Mouse (Mus musculus): ENCODE measurements at regions not wholly inside any gene's neighbourhood (a gene's known extent, or its start where the extent isn't known, plus 50 kb on each side); places are given as distances from the start of the nearest gene placed in this dataset.

DNA sequence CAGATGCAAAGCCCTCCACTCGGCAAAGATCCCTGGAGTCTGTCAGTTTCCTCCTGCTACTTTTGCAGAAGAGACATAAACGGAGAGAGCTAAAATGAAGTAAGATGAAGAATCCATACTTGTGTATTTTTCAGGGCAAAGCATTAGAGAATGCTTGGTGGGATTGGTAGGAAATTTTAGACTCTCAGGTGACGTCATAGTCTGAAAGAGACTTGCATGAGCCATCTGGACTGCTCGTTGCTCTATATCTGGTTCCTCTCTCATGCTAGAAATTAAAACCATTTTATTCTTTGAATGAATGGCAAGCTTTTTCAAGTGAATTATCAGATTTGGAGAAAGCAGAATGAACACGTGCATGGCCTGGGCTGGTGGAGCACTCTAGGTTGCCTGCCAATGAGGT, 154.4 kb upstream of the Rnaseh2b start:
- intact Hi-C loops (cut with DNase I), result no loop called here
- no peak for DNase-seq (ENCODE audit: low spot score)

DNA sequence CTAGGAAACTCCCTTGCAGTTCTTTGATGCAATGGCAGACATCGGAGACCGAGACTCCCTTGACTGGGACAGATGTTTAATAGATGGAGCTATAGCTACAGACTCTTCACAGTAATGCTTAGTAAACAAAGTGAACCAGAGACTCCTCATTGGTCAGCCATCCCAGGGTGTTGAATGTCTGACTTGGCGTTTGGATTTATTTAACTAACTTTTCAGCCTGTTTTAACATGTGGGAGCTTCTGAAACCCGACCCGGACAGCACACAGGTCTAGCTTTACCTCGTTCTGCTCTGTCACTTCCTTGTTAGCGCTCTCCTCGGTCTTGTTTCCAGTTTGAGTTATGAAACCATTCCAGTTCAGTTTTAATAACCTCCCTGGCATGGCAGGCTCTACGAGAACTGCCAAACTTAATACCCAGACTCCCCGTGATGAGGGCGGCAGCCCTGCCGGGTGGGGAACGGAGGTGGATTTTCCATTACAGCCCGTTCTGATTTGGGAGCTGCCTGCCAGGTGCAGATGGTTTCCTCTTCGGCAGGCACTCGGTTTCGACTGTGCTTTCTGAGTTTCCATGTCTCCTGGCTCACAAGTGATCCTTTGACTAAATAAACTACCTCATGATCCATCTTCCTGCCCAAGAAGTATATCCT, 147.9 kb upstream of the Rnaseh2b start:
- intact Hi-C loops (cut with DNase I), result no loop called here
- no peak for DNase-seq (ENCODE audit: low spot score)

DNA sequence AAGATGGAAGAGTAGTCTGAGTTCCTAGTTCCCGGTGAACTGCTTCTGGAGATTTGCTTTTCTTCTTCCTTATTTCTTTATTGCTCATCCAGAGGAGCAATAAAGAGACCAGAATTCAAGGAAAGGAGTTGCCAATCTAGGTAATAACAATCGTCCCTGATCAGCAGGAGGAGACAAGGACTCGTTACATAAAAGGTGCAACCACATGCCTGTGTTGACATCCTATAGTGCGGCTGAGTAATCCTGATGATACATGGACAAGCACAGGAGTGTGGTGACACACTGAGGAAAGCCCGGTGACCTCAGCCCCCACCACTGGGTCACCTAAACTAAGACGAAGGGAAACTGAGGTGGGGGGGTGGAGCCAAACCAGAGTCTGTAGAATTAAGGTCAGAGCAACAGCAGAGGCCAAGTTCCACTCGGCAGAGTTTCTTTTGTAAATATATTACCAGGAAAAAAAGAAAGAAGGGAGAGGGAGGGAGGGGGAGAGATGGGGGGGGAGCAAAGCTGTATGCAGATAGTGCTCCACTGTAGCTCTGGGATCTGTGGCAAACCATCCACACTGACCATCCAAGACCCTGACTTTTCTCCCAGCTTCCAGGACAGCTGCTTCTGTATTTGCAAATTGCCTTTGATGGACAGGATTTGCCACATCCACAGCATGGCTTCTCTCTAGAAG, 135.2 kb upstream of the Rnaseh2b start:
- no peak for DNase-seq (ENCODE audit: low spot score)
- intact Hi-C loops (cut with DNase I), result no loop called here

DNA sequence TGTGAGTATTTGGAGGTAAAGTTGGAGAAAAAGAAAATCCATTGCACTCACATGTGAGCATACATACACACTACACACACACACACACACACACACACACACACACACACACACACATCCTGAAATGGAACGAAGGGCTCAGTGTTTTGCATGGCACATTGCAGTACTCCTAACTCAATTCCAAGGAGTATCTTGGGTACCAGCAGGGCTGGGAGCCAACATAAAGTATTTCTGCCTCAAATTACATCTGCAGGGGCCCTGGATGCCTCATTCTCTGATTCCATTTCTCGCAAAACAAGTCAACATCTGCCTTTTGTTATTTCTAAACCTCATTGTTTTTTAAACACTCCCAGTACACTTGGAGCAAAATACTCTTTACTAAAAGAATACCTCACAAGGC, 132.7 kb upstream of the Rnaseh2b start:
- DNase-seq (ENCODE audit: low spot score), result no peak
- intact Hi-C loops (cut with DNase I), result no loop called here

DNA sequence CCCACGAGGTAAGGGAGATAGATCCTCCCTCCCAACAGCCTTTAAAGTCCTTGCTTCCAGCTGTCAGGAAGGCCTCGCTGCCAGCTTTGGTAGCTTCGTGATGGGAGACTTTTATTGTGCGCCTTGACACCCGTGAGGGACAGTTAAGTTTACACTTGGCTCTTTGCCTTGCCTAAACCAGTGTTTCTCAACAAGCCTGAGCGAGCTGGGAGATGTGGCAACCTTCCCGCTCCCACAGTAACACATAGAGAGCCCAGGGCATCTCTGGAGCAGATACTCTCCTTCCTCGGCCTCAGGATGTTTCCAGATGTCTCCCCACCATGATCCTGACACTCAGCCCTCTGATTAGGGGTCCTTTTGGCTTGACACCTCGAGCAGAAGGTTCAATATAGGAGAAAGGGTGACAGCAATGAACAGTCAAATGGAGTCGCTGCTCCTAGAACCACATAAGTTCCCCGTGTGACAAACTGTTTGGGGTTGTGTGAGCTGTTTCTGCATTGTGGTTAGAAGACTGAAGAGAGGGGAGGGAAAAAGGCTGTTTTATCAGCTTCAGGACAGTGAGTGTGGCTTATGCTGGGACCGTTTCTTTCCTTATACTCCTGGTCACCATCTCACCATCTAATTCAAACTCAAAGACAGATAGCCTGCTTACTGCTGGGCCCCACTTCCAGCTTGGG, 129.1 kb upstream of the Rnaseh2b start:
- DNase-seq (ENCODE audit: low spot score), result peak; percentile 5
- intact Hi-C loops (cut with DNase I), result no loop called here

DNA sequence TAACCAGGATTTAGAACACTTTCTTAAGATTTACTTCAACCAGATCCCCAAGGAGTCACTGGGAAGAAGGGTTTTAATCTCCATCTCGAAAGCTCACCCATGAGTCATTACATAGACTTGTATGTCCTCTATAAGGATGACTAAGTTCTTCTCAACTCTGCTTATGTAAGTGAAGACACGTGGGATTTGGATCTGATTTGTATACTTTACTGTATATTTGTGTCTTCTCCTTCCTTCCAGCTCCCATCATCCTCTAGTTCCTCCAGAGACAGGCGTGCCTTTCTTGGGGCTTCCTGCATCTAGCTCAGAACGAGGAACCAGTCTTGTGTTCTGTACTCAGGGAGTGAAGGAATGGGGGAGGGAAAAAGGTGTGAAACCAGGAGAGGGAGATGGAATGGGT, 127.5 kb upstream of the Rnaseh2b start:
- intact Hi-C loops (cut with DNase I), result no loop called here
- no peak for DNase-seq (ENCODE audit: low spot score)

DNA sequence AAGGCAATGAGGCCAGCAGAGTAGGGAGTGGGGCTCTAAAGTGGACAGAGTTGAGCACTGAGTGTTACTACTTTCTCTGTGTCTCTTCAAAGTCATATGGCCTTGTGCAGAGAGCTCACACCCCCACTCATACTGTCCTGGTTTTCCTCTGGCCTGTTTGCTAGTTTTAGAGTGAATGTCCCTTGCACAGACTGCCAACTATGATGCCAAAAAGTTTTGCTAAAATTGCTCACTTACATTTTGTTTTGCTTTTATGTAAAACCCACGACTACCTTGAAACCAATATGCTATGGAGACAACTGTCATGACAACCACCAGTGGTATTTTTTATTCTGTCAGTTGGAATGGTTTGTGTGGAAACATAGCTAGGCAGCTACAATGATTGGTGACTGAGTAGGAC, 126.4 kb upstream of the Rnaseh2b start:
- intact Hi-C loops (cut with DNase I), result no loop called here
- no peak for DNase-seq (ENCODE audit: low spot score)

DNA sequence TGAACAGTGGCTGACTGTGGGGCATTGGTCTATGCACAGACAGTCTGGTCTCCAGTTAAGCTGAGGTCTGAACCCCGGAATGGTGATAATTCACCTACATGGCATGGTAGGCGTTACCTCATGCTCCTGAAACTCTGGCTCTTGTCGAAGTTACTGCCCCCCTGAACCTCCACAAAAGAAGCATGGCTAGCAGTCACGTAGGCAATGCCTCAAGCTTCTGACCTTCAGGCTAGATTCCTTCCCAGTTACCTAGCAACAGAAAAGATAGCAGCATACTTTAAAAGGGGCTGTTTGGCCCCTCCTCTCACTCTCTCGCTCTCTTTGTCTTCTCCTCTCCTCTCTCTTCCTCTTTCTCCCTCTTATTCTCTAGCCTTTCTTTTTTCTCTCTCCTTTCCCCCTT, 125.8 kb upstream of the Rnaseh2b start:
- DNase-seq (ENCODE audit: low spot score), result no peak
- intact Hi-C loops (cut with DNase I), result no loop called here

DNA sequence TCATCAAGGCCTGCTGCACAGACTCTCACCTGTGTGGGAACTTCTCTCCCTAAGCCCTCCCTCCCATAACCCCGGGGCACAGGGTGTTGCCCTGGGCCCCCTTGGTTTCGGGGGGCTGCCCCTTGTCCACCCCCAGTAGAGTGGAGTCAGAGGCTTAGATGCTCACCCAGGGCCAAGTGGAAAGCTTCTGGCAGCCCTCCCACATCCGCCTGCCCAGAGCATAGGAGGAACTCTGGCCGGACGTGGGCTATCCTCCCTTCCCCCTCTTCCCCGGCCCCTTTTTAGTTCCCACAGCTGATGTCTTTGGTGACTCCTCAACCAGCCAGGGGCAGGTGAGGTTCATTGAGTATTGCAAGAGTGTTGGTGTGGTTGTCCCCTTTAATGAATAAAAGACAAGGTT, 125.3 kb upstream of the Rnaseh2b start:
- intact Hi-C loops (cut with DNase I), result no loop called here
- no peak for DNase-seq (ENCODE audit: low spot score)

DNA sequence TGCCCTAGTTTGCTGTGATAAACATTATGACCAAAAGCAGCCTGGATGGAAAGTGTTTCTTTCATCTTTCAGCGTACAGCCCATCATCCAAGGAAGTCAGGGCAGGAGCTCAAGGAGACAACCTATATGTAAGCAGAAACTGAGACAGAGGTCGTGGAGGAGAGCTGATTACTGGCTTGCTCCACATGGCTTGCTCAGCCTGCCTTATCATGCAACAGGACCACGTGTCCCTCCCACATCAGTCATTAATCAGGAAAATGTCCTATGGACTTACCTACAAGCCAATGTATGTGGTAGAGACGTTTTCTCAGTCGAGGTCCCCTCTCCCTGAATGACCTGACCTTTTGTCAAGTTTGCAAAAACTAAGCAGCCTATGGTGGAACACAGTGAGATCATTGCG, 123.7 kb upstream of the Rnaseh2b start:
- DNase-seq (ENCODE audit: low spot score), result no peak
- intact Hi-C loops (cut with DNase I), result no loop called here

DNA sequence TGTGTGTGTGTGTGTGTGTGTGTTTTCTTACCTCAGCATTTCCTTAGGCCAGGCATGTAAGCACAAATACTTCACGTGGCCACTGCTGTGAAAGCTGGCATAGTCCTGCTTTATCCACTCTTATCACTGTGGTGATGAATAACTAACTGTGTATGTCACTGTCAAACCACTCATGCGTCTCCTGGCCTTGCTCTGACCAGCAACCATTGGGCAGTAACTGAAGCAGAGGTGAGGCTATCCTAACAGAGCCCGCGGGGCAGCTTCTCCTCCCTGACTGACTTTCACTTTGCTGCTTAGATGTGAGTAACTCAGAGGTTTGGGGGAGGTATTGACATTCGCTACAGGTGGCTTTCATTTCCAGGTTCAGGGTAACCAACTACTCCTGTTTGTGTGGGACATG, 122.0 kb upstream of the Rnaseh2b start:
- intact Hi-C loops (cut with DNase I), result loop anchor here (10.0 kb wide), 2 partner anchors 486 to 836 kb away; no protein-coding TSS in a partner anchor
- DNase-seq (ENCODE audit: low spot score), result no peak

DNA sequence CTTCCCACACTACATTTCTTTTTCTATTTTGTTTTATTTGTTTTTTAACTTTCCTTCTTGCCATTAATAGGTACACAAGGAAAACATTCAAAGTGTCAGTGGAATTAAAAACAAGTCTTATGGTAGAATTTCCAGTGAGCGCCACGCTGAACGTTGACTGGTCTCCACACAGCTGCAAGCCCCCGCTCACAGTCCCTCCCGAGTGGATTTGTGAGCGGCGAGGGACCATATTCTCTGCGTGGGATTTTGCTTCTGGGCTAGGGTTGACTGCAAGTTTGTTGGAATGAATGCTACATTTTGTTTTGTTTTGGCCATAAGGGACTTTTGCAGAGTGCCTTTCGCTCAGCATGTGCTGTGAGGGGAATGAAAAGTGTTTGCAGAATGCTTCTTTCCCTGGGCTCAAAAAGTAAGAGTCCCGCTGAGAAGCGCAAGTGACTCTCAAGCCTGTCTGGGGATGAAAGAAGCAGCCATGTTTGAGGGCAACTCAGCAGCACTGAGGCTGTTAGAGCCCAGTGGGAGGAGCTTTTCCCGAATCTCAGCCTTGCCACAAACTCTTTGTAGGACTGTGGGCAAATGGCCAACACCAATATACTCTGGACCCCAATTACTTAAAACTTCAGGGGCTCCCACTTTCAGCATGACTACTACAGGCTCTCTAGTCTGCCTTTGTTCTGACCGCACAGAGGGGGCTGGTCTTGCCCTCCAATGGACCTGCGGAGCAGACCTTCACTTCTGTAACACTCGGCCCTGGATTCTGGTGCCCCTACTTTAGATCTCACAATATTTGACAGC, 120.9 kb upstream of the Rnaseh2b start:
- intact Hi-C loops (cut with DNase I), result loop anchor here (10.0 kb wide), 2 partner anchors 487 to 837 kb away; no protein-coding TSS in a partner anchor
- no peak for DNase-seq (ENCODE audit: low spot score)

DNA sequence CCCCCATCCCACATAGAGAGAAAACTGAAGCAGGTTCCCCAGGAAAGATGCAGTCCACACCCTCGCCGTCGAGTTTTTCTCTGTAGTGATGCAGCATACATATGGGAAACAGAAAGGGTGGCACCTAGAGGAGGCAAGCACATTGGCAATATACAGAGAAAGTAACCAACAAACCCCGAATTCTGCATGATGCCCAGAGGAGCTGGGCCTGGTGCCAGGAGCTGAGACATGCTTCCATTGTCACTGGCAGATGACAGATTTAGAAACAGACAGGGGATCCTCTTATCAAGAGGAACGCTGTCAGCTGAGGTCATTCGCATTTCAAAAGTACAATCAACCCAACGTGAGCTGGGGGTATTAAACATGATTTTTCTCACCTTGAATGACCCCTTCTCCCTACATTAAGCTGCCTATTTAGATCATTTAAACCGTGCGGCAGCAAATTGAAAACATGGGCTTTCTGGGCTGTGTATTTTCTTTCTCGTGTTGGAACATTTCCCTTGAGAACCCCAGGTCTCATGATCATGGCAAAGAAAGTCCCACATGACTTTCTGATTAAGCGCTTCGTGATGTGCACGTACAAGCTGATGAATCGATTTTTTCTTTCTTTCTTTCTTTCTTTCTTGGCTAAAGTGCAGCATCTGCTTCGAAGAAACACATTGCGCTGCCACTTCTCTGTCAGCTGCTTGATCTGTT, 118.4 kb upstream of the Rnaseh2b start:
- intact Hi-C loops (cut with DNase I), result loop anchor here (10.0 kb wide), 2 partner anchors 489 to 839 kb away; no protein-coding TSS in a partner anchor

DNA sequence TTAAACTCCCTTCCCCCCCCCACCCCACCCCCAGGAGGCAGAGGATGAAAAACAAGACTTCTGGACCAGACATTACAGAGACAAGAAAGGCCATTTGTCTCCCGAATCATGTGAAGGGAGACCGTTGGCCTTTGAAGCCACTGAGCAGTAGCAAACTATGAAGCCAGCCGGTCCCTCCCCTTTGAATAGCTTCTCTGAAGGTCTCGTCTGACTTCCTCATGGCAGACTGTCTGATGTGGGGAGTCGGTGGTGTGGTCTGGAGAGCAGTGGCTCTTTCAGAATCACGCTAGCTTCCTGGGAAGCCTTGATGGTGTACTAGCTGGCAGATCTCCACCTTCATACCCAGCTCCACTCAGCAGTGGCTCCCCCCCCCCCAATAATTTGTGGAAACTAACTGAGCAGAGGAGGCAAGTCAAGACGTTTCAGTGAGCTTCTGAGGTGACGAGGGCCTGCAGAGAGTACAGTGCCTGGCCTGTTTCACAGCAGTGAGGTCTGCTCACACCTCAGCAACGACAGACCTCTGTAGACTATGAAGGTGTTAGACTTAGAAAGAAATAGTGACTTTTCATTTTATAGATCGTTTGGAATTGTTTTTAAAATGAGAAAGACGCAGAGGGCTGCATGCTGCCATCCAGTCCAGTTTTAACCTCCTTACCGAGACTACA, 116.9 kb upstream of the Rnaseh2b start:
- DNase-seq (ENCODE audit: low spot score), result no peak
- intact Hi-C loops (cut with DNase I), result loop anchor here (10.0 kb wide), 2 partner anchors 491 to 841 kb away; no protein-coding TSS in a partner anchor

More for the DNA sequence above, 118.4 kb upstream of the Rnaseh2b start:
- DNase-seq (ENCODE audit: low spot score), result no peak

DNA sequence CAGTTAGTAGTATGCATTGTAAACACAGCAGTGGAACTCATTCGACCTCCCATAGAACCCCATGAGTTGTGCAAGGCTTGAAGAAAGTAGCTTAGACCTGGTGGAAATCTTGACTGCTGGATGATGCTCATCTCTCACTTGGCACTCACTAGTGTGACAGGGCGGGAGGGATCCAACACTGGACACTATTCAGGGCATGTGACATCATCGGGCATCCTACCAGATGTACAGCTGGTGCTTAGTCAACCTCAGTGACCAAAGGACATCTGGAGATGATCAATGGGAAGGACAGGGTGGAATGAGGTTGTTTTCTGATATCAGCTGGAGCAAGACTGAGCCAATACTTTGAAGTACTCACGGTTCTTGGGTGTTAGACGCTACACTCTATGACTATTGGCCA, 114.9 kb upstream of the Rnaseh2b start:
- intact Hi-C loops (cut with DNase I), result loop anchor here (10.0 kb wide), 2 partner anchors 493 to 843 kb away; no protein-coding TSS in a partner anchor
- DNase-seq (ENCODE audit: low spot score), result peak; percentile 52

DNA sequence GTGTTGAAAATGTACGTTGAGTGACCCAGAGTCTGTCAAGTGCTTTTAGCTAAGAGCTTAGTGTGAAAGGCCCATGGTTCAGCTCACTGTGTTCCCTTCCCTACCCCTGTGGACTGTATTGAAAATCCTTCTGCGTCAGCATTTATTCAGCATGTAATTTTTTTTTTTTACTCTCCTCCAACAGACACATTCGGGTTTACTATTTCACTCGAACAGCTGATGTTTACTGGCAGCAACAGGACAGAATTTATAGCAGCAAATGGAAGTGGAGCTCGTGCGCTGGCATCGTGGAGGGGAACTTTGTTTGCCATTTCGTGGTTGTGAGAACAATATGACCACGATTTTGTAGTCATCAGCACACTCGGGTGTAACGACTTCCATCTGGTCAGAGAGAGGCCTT, 105.0 kb upstream of the Rnaseh2b start:
- intact Hi-C loops (cut with DNase I), result no loop called here
- DNase-seq (ENCODE audit: low spot score), result no peak

DNA sequence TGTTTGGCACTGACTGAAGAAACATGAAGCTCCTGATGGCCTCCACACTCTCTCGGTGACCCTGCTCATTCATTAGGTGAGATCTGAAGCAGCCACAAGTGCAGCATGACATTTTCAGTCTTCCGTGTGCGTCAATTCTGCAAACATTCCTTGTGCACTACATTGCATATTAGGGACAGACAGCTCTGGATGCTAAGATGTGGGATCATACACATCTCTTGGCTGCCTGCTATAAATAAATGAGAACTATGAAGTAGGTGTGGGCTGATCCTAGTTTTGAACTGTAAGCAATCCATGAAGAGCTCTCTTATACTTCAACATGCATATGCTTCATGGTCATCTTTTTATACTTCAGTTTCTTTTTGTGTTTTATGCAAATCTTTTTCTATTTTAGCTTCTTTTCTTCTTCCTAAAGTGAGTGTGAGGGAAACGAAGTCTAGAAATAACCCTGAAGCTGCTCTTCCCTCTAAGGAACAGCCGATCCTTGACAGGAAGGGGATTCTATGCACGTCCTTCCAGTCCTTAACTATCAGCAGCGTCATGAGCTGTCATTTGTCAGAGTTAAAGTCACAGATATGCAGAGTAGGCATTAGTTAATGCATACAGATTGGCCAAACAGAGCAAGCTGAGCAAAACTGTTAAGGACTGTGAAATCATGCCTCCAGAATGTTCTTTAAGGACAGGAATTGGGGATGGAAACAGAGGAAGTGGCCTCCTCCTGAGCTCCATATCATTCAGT, 104.1 kb upstream of the Rnaseh2b start:
- intact Hi-C loops (cut with DNase I), result no loop called here
- no peak for DNase-seq (ENCODE audit: low spot score)

DNA sequence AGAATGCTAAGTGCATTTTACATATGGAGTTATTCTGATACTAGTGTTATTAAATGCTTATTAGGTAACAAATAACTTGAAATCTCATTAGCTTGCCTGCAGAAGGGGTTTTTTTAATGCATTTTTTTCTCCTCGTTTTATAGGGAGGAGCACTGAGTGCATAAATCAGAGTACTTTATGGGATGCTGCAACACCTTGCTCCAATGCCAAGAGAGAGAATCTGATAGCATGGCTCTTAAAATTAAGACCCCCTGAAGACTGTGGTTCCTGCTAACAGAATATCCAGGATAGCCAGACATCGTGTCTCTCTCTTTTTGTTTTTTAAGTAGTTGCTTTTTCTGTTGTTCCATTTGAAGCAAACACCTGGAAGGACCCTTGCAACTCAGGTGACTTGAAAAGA, 100.8 kb upstream of the Rnaseh2b start:
- intact Hi-C loops (cut with DNase I), result no loop called here
- DNase-seq (ENCODE audit: low spot score), result no peak

DNA sequence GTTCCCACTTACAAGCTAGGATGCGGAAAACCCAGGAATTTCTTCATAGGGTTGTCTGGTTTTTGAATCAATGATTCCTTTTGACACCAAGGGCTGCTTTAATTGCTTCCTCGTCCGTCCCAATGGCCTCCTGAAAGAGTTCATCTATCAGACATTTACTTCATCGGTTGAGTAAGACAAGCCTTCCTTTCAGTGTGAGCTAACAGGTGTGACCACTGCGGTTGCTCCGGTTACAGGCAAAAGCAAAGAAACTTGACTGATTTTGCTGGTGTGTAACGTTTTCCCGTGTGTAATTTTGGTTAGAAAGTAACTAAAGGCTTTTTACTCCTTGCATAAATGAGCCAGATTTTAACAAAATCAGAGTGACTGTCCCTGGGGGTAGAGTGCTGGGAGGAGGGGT, 99.6 kb upstream of the Rnaseh2b start:
- no peak for DNase-seq (ENCODE audit: low spot score)
- intact Hi-C loops (cut with DNase I), result no loop called here

Data from heart, postnatal 25 days (tissue).